Mouse (Mus musculus) B cell, adult 2 months (primary cell): ENCODE measurements around the gene Olfr356.

Experiments
- DNase-seq, 2 experiments: peaks; one replicate each; pipeline ENCODE4 v3.0.0; 2022

Olfr356 gene

GRCm38 (mm10) chr2:36936821-36937220, at the start of gene Olfr356:
Olfr356 (plus strand) TSS chr2:36937121.
- DNase-seq = no peak

DNA sequence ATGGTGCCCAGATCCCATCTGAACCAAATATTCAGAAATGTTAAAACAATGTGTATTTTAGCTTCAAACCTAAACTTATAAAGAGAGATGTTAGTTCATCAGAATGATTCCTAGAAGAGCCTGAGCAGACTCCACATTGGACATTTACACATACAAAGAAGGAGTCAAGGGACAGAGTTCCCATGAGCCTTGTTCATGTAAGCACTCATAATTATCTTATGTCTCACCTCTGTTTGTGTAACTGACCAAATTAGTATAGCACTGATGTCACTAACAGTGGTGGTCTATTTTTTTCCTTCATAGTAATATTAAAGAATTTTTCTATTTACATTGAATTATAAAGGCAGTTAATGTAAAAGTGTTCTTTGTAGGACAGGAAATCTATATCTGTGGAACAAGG, 44.1 kb upstream of the Olfr356 start, which contains the start of gene Olfr353:
Gene Olfr353, minus strand, starts transcription at position 101 of the 400 bp plus-strand sequence.
- no peak for DNase-seq

- DNase-seq = no peak
These were observed 39.8 kb upstream of the Olfr356 start for GRCm38 (mm10) chr2:36897114-36897513.

- DNase-seq = no peak
These were observed 31.5 kb upstream of the Olfr356 start, which contains the start of gene Olfr354 for GRCm38 (mm10) chr2:36905380-36905779. Olfr354 (plus strand) TSS chr2:36905680.

- no peak for DNase-seq
These were observed 8.1 kb upstream of the Olfr356 start, which contains the start of gene Olfr355 for GRCm38 (mm10) chr2:36928797-36929196. Olfr355 (minus strand) TSS chr2:36928897.
